Mouse (Mus musculus) erythroblast, embryonic 14.5 days (primary cell): ENCODE results near the gene Mrps12. TPM values are rescaled to one million over a fixed set of nuclear protein-coding genes. Genes with fewer than 3 reads are reported as not detected.

Experiments
- H3K27me3 ChIP-seq: 2 replicates; pipeline ENCODE4 v1.6.1; 2012; ENCODE audit warnings: inconsistent platforms; ENCODE audit not compliant: control insufficient read depth
- H3K36me3 ChIP-seq: 2 replicates; pipeline ENCODE4 v1.6.1; 2012; ENCODE audit warnings: mild to moderate bottlenecking, inconsistent platforms; ENCODE audit not compliant: control insufficient read depth
- H3K4me1 ChIP-seq: 2 replicates; pipeline ENCODE4 v1.6.1; 2012; ENCODE audit warnings: inconsistent platforms; ENCODE audit not compliant: control insufficient read depth
- H3K4me3 ChIP-seq: replicated peaks from 2 replicates; pipeline ENCODE3; 2012; ENCODE audit warnings: moderate library complexity, mild to moderate bottlenecking, inconsistent platforms
- H3K9me3 ChIP-seq: 2 replicates; pipeline ENCODE4 v1.6.1; 2012; ENCODE audit warnings: low read length, inconsistent platforms, mixed read lengths; ENCODE audit not compliant: control insufficient read depth
- GATA1 ChIP-seq: IDR thresholded peaks from 2 replicates; pipeline ENCODE4 v1.6.1; 2012; ENCODE audit warnings: low read length, inconsistent platforms, mixed read lengths
- TAL1 ChIP-seq: IDR thresholded peaks from 3 replicates; pipeline ENCODE4 v1.6.1; 2012; ENCODE audit warnings: low read length, inconsistent platforms, mixed read lengths
- polyA plus RNA-seq: library from polyadenylated mRNA; stranded (reverse); fragments of >175 nt; gene quantifications from 2 replicates; pipeline ENCODE4 v1.2.3, GENCODE M21; 2012

Gene Mrps12
- polyA plus RNA-seq, 1 experiment = 39.4 TPM

- Histone ChIP-seq H3K4me1 (peaks cover 17% of the 10 kb centered on the region), H3K4me3 (no peak overlapping the region), H3K27me3 (no peaks in the 10 kb centered on the region), H3K36me3 (peaks cover 44% of the 10 kb centered on the region), H3K9me3 (no peaks in the 10 kb centered on the region)
- TF ChIP-seq TAL1 = no peak
- no peak for TF ChIP-seq GATA1
Measured at GRCm38 (mm10) chr7:28780067-28780658, 38.5 kb upstream of the Mrps12 start.

- TF ChIP-seq GATA1 (no peak), TAL1 (no peak)
- H3K4me1 ChIP-seq = peaks cover 17% of the 10 kb centered on the region
- no peaks in the 10 kb centered on the region for H3K9me3 ChIP-seq
- peaks cover 39% of the 10 kb centered on the region for H3K36me3 ChIP-seq
- H3K4me3 ChIP-seq = no peak overlapping the region
- no peaks in the 10 kb centered on the region for H3K27me3 ChIP-seq
Measured at GRCm38 (mm10) chr7:28778825-28779224, 37.2 kb upstream of the Mrps12 start.

- Histone ChIP-seq H3K4me3 (no peak overlapping the region), H3K27me3 (no peaks in the 10 kb centered on the region), H3K9me3 (no peaks in the 10 kb centered on the region), H3K4me1 (peaks cover 25% of the 10 kb centered on the region), H3K36me3 (peaks cover 30% of the 10 kb centered on the region)
- TF ChIP-seq GATA1 (no peak), TAL1 (no peak)
Measured at GRCm38 (mm10) chr7:28775129-28775528, 33.5 kb upstream of the Mrps12 start.

DNA sequence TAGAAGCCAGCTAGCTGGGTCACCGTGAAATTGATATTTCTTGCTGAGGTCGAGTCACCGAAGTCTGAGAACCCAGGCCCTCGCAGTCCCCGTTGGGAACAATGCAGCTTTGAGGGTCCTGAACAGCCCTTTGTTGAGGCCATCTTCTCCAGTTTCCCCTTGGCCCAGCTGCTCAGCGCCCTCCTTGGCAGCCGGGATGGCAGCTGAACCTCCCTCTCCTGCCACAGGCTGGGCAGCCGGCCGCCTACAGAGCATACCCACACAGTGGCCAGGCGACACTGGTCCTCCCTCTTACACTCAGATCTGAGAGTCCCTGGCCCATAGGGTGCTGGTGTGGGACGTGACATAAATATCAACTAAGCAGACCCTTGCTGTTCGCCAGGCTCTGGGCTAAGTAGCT lies 32.5 kb upstream of the Mrps12 start:
- Histone ChIP-seq H3K9me3 (no peaks in the 10 kb centered on the region), H3K4me3 (no peak overlapping the region), H3K27me3 (no peaks in the 10 kb centered on the region), H3K4me1 (peaks cover 29% of the 10 kb centered on the region), H3K36me3 (peaks cover 28% of the 10 kb centered on the region)
- no peak for TF ChIP-seq TAL1
- TF ChIP-seq GATA1 = no peak

DNA sequence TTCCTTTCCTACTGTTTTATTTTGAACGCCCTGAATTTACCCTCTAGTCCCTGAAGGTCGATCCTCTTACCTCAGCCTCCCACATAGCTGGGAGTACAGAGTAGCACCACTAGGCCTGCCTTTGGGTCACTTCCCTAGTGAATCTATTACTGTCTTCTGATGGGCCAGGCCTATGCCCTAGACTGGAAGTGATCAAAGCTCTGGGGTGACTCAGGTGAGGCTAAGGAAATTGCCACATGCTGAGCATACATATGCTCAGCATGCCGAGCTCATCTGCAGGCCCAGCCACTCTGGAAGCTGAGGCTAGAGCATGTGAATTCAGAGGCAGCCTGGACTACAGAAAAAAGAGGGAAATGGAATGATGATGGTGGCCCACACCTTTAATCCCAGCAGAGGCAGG lies 31.5 kb upstream of the Mrps12 start:
- TF ChIP-seq TAL1 (no peak), GATA1 (no peak)
- no peak overlapping the region for H3K4me3 ChIP-seq
- no peaks in the 10 kb centered on the region for H3K27me3 ChIP-seq
- H3K9me3 ChIP-seq = no peaks in the 10 kb centered on the region
- H3K36me3 ChIP-seq = peaks cover 23% of the 10 kb centered on the region
- H3K4me1 ChIP-seq = peaks cover 36% of the 10 kb centered on the region

GRCm38 (mm10) chr7:28771867-28772266 lies 30.2 kb upstream of the Mrps12 start:
- Histone ChIP-seq H3K36me3 (peaks cover 19% of the 10 kb centered on the region), H3K4me1 (peaks cover 49% of the 10 kb centered on the region), H3K4me3 (no peak overlapping the region), H3K9me3 (no peaks in the 10 kb centered on the region), H3K27me3 (no peaks in the 10 kb centered on the region)
- TF ChIP-seq GATA1 = no peak
- TF ChIP-seq TAL1 = no peak

- no peaks in the 10 kb centered on the region for H3K9me3 ChIP-seq
- no peak overlapping the region for H3K4me3 ChIP-seq
- H3K27me3 ChIP-seq = no peaks in the 10 kb centered on the region
- H3K4me1 ChIP-seq = peaks cover 59% of the 10 kb centered on the region
- TF ChIP-seq TAL1 (peak; percentile 36; the same call in 1 of the 3 replicates), GATA1 (no peak)
- peaks cover 16% of the 10 kb centered on the region for H3K36me3 ChIP-seq
Measured at GRCm38 (mm10) chr7:28770309-28770708, 28.7 kb upstream of the Mrps12 start.

- no peaks in the 10 kb centered on the region for H3K9me3 ChIP-seq
- peaks cover 68% of the 10 kb centered on the region for H3K4me1 ChIP-seq
- H3K36me3 ChIP-seq = peaks cover 14% of the 10 kb centered on the region
- TF ChIP-seq GATA1 = no peak
- TF ChIP-seq TAL1 = no peak
- H3K27me3 ChIP-seq = no peaks in the 10 kb centered on the region
- no peak overlapping the region for H3K4me3 ChIP-seq
Measured at GRCm38 (mm10) chr7:28769414-28769958, 27.9 kb upstream of the Mrps12 start.

- peak within 1 kb of the TSS; percentile 81 for H3K4me3 ChIP-seq
- H3K36me3 ChIP-seq = peaks cover 12% of the 10 kb centered on the region
- no peaks in the 10 kb centered on the region for H3K9me3 ChIP-seq
- TF ChIP-seq TAL1 = no peak
- peaks cover 68% of the 10 kb centered on the region for H3K4me1 ChIP-seq
- no peaks in the 10 kb centered on the region for H3K27me3 ChIP-seq
Measured at GRCm38 (mm10) chr7:28767462-28767965, 25.9 kb upstream of the Mrps12 start, which contains the start of gene Nfkbib. Gene Nfkbib (minus strand): TSS chr7:28767512.
